Mouse (Mus musculus): ENCODE measurements around the gene Syt14. TPM values are rescaled to one million over a fixed set of nuclear protein-coding genes. Genes with fewer than 3 reads are reported as not detected.

Gene Syt14
- polyA plus RNA-seq, 2 experiments = 4.7 to 4.8 TPM

- no peak for DNase-seq (ENCODE audit: low read depth in 3 of 3, low spot score in 3 of 3)
These were observed 152.8 kb downstream of the Syt14 start for GRCm38 (mm10) chr1:192882617-192883295.

GRCm38 (mm10) chr1:192880130-192880529 is 155.4 kb downstream of the Syt14 start:
- no peak for TF ChIP-seq EP300 (IDR thresholded peaks at IDR 0.05; ENCODE audit: low read depth)
- peak; percentile 15; the same call in 1 of the 2 replicates for TF ChIP-seq CTCF (IDR thresholded peaks at IDR 0.05; ENCODE audit: low read depth)
- ATAC-seq (ENCODE audit: insufficient read depth) = no peak
- DNase-seq (ENCODE audit: low read depth in 3 of 3, low spot score in 3 of 3) = no peak
- 52% methylated on average over 4 of the region's 4 CpGs for WGBS (ENCODE audit: insufficient replicate concordance)
- no peaks in the 10 kb centered on the region for H3K27me3 ChIP-seq (ENCODE audit: control insufficient read depth, insufficient read depth, low read length)
- H3K27ac ChIP-seq = no peak overlapping the region
- H3K9ac ChIP-seq (replicated peaks) = no peak overlapping the region
- no peak overlapping the region for H3K4me2 ChIP-seq (ENCODE audit: low read depth)
- no peaks in the 10 kb centered on the region for H3K9me3 ChIP-seq (ENCODE audit: control insufficient read depth, low read length)
- no peaks in the 10 kb centered on the region for H3K4me1 ChIP-seq (replicated peaks; ENCODE audit: control insufficient read depth in 2 of 2, insufficient read depth in 2 of 2, low read length in 1 of 2)
- no peaks in the 10 kb centered on the region for H3K36me3 ChIP-seq (replicated peaks; ENCODE audit: control insufficient read depth, insufficient read depth, low read depth)
- H3K4me3 ChIP-seq (ENCODE audit: insufficient read depth in 1 of 2, low read depth in 2 of 2, low read length in 2 of 2) = no peak overlapping the region

More at GRCm38 (mm10) chr1:192882617-192883295, 152.8 kb downstream of the Syt14 start:
- H3K4me1 ChIP-seq (replicated peaks; ENCODE audit: control insufficient read depth in 2 of 2, insufficient read depth in 2 of 2, low read length in 1 of 2) = no peaks in the 10 kb centered on the region
- H3K9me3 ChIP-seq (ENCODE audit: control insufficient read depth, low read length) = no peaks in the 10 kb centered on the region
- H3K4me2 ChIP-seq (ENCODE audit: low read depth) = no peak overlapping the region
- no peaks in the 10 kb centered on the region for H3K27me3 ChIP-seq (ENCODE audit: control insufficient read depth, insufficient read depth, low read length)
- no peak for ATAC-seq (ENCODE audit: insufficient read depth)
- no peaks in the 10 kb centered on the region for H3K36me3 ChIP-seq (replicated peaks; ENCODE audit: control insufficient read depth, insufficient read depth, low read depth)
- no peak overlapping the region for H3K9ac ChIP-seq (replicated peaks)
- no peak overlapping the region for H3K27ac ChIP-seq
- WGBS (ENCODE audit: insufficient replicate concordance) = 49% methylated on average over 2 of the region's 2 CpGs
- no peak overlapping the region for H3K4me3 ChIP-seq (ENCODE audit: insufficient read depth in 1 of 2, low read depth in 2 of 2, low read length in 2 of 2)
- TF ChIP-seq CTCF (IDR thresholded peaks at IDR 0.05; ENCODE audit: low read depth) (peak; percentile 31; the same call in 1 of the 2 replicates), EP300 (IDR thresholded peaks at IDR 0.05; ENCODE audit: low read depth) (no peak)

GRCm38 (mm10) chr1:192879086-192879580 is 156.4 kb downstream of the Syt14 start:
- DNase-seq (ENCODE audit: low read depth in 3 of 3, low spot score in 3 of 3) = no peak
- WGBS (ENCODE audit: insufficient replicate concordance) = 66% methylated on average over 7 of the region's 7 CpGs

GRCm38 (mm10) chr1:192872841-192873240 is 162.7 kb downstream of the Syt14 start:
- Histone ChIP-seq H3K4me3 (ENCODE audit: insufficient read depth in 1 of 2, low read depth in 2 of 2, low read length in 2 of 2) (no peak overlapping the region), H3K27me3 (ENCODE audit: control insufficient read depth, insufficient read depth, low read length) (no peaks in the 10 kb centered on the region), H3K4me1 (replicated peaks; ENCODE audit: control insufficient read depth in 2 of 2, insufficient read depth in 2 of 2, low read length in 1 of 2) (no peaks in the 10 kb centered on the region), H3K9ac (replicated peaks) (no peak overlapping the region), H3K4me2 (ENCODE audit: low read depth) (no peak overlapping the region), H3K36me3 (replicated peaks; ENCODE audit: control insufficient read depth, insufficient read depth, low read depth) (no peaks in the 10 kb centered on the region), H3K27ac (no peak overlapping the region), H3K9me3 (ENCODE audit: control insufficient read depth, low read length) (no peaks in the 10 kb centered on the region)
- ATAC-seq (ENCODE audit: insufficient read depth) (no peak), DNase-seq (ENCODE audit: low read depth in 3 of 3, low spot score in 3 of 3) (no peak)
- WGBS (ENCODE audit: insufficient replicate concordance) = 45% methylated on average over 5 of the region's 5 CpGs
- no peak for TF ChIP-seq EP300 (IDR thresholded peaks at IDR 0.05; ENCODE audit: low read depth)
- TF ChIP-seq CTCF (IDR thresholded peaks at IDR 0.05; ENCODE audit: low read depth) = no peak

More at GRCm38 (mm10) chr1:192879086-192879580, 156.4 kb downstream of the Syt14 start:
- no peaks in the 10 kb centered on the region for H3K27me3 ChIP-seq (ENCODE audit: control insufficient read depth, insufficient read depth, low read length)
- no peak overlapping the region for H3K27ac ChIP-seq
- TF ChIP-seq EP300 (IDR thresholded peaks at IDR 0.05; ENCODE audit: low read depth) (no peak), CTCF (IDR thresholded peaks at IDR 0.05; ENCODE audit: low read depth) (no peak)
- ATAC-seq (ENCODE audit: insufficient read depth) = no peak
- H3K9ac ChIP-seq (replicated peaks) = no peak overlapping the region
- H3K4me2 ChIP-seq (ENCODE audit: low read depth) = no peak overlapping the region
- H3K4me3 ChIP-seq (ENCODE audit: insufficient read depth in 1 of 2, low read depth in 2 of 2, low read length in 2 of 2) = no peak overlapping the region
- H3K36me3 ChIP-seq (replicated peaks; ENCODE audit: control insufficient read depth, insufficient read depth, low read depth) = no peaks in the 10 kb centered on the region
- H3K4me1 ChIP-seq (replicated peaks; ENCODE audit: control insufficient read depth in 2 of 2, insufficient read depth in 2 of 2, low read length in 1 of 2) = no peaks in the 10 kb centered on the region
- H3K9me3 ChIP-seq (ENCODE audit: control insufficient read depth, low read length) = no peaks in the 10 kb centered on the region

GRCm38 (mm10) chr1:192869761-192870160 is 165.8 kb downstream of the Syt14 start:
- Histone ChIP-seq H3K4me2 (ENCODE audit: low read depth) (no peak overlapping the region), H3K27me3 (ENCODE audit: control insufficient read depth, insufficient read depth, low read length) (no peaks in the 10 kb centered on the region), H3K4me1 (replicated peaks; ENCODE audit: control insufficient read depth in 2 of 2, insufficient read depth in 2 of 2, low read length in 1 of 2) (no peaks in the 10 kb centered on the region), H3K27ac (no peak overlapping the region), H3K4me3 (ENCODE audit: insufficient read depth in 1 of 2, low read depth in 2 of 2, low read length in 2 of 2) (no peak overlapping the region), H3K9ac (replicated peaks) (no peak overlapping the region), H3K36me3 (replicated peaks; ENCODE audit: control insufficient read depth, insufficient read depth, low read depth) (no peaks in the 10 kb centered on the region), H3K9me3 (ENCODE audit: control insufficient read depth, low read length) (no peaks in the 10 kb centered on the region)
- WGBS (ENCODE audit: insufficient replicate concordance) = 53% methylated on average over 1 of the region's 1 CpGs
- no peak for TF ChIP-seq EP300 (IDR thresholded peaks at IDR 0.05; ENCODE audit: low read depth)
- TF ChIP-seq CTCF (IDR thresholded peaks at IDR 0.05; ENCODE audit: low read depth) = 0 out of 2 replicates have a peak, but pooled peaks have one; percentile 22
- DNase-seq (ENCODE audit: low read depth in 3 of 3, low spot score in 3 of 3) = no peak
- no peak for ATAC-seq (ENCODE audit: insufficient read depth)
